Mouse (Mus musculus): ENCODE data around the gene Pcnx2. TPM values are rescaled to one million over a fixed set of nuclear protein-coding genes. Genes with fewer than 3 reads are reported as not detected.
A peak's percentile ranks its signal among the peaks of the same experiment; 100 is the strongest.

Gene Pcnx2
- polyA plus RNA-seq, 1 experiment from 2014 or later: 7.5 TPM

GRCm38 (mm10) chr8:125920281-125920680, 22.2 kb upstream of the Pcnx2 start:
- Histone ChIP-seq H3K9ac (replicated peaks; ENCODE audit: low read depth, low read length) (no peak overlapping the region), H3K27ac (ENCODE audit: low read depth, low read length) (no peak overlapping the region), H3K4me2 (ENCODE audit: low read depth, low read length) (no peak overlapping the region), H3K4me3 (ENCODE audit: low read depth, low read length) (no peak overlapping the region), H3K9me3 (ENCODE audit: control insufficient read depth, low read length) (no peaks in the 10 kb centered on the region), H3K4me1 (ENCODE audit: control insufficient read depth, insufficient read depth, low read length) (no peaks in the 10 kb centered on the region), H3K36me3 (ENCODE audit: control insufficient read depth, insufficient read depth, low read length) (no peaks in the 10 kb centered on the region), H3K27me3 (ENCODE audit: control insufficient read depth, insufficient read depth, low read length) (no peaks in the 10 kb centered on the region; the same call in 1 of the 2 replicates)
- ATAC-seq (ENCODE audit: low read depth): 0 out of 2 replicates have a peak, but pooled peaks have one; percentile 11
- 74% methylated on average over 10 of the region's 10 CpGs for WGBS

GRCm38 (mm10) chr8:125919560-125919959, 21.4 kb upstream of the Pcnx2 start:
- no peak overlapping the region for H3K9ac ChIP-seq (replicated peaks; ENCODE audit: low read depth, low read length)
- H3K27ac ChIP-seq (ENCODE audit: low read depth, low read length): no peak overlapping the region
- no peaks in the 10 kb centered on the region; the same call in 1 of the 2 replicates for H3K27me3 ChIP-seq (ENCODE audit: control insufficient read depth, insufficient read depth, low read length)
- H3K4me3 ChIP-seq (ENCODE audit: low read depth, low read length): no peak overlapping the region
- no peaks in the 10 kb centered on the region for H3K4me1 ChIP-seq (ENCODE audit: control insufficient read depth, insufficient read depth, low read length)
- no peak for ATAC-seq (ENCODE audit: low read depth)
- no peaks in the 10 kb centered on the region for H3K9me3 ChIP-seq (ENCODE audit: control insufficient read depth, low read length)
- no peaks in the 10 kb centered on the region for H3K36me3 ChIP-seq (ENCODE audit: control insufficient read depth, insufficient read depth, low read length)
- no peak overlapping the region for H3K4me2 ChIP-seq (ENCODE audit: low read depth, low read length)
- 21% methylated on average over 8 of the region's 8 CpGs for WGBS

- H3K9ac ChIP-seq (replicated peaks; ENCODE audit: low read depth, low read length): no peak overlapping the region
- 64% methylated on average over 2 of the region's 2 CpGs for WGBS
- H3K4me2 ChIP-seq (ENCODE audit: low read depth, low read length): no peak overlapping the region
- no peaks in the 10 kb centered on the region for H3K9me3 ChIP-seq (ENCODE audit: control insufficient read depth, low read length)
- H3K36me3 ChIP-seq (ENCODE audit: control insufficient read depth, insufficient read depth, low read length): no peaks in the 10 kb centered on the region
- H3K27me3 ChIP-seq (ENCODE audit: control insufficient read depth, insufficient read depth, low read length): no peaks in the 10 kb centered on the region; the same call in 1 of the 2 replicates
- no peak overlapping the region for H3K27ac ChIP-seq (ENCODE audit: low read depth, low read length)
- no peak for ATAC-seq (ENCODE audit: low read depth)
- H3K4me1 ChIP-seq (ENCODE audit: control insufficient read depth, insufficient read depth, low read length): no peaks in the 10 kb centered on the region
- H3K4me3 ChIP-seq (ENCODE audit: low read depth, low read length): no peak overlapping the region
Measured at GRCm38 (mm10) chr8:125918719-125919118, 20.6 kb upstream of the Pcnx2 start.

- H3K4me2 ChIP-seq (ENCODE audit: low read depth, low read length): no peak overlapping the region
- 43% methylated on average over 10 of the region's 10 CpGs for WGBS
- no peaks in the 10 kb centered on the region for H3K4me1 ChIP-seq (ENCODE audit: control insufficient read depth, insufficient read depth, low read length)
- H3K36me3 ChIP-seq (ENCODE audit: control insufficient read depth, insufficient read depth, low read length): no peaks in the 10 kb centered on the region
- H3K9ac ChIP-seq (replicated peaks; ENCODE audit: low read depth, low read length): no peak overlapping the region
- ATAC-seq (ENCODE audit: low read depth): no peak
- H3K9me3 ChIP-seq (ENCODE audit: control insufficient read depth, low read length): no peaks in the 10 kb centered on the region
- H3K27me3 ChIP-seq (ENCODE audit: control insufficient read depth, insufficient read depth, low read length): peaks cover 6% of the 10 kb centered on the region
- H3K4me3 ChIP-seq (ENCODE audit: low read depth, low read length): no peak overlapping the region
- H3K27ac ChIP-seq (ENCODE audit: low read depth, low read length): no peak overlapping the region
Measured at GRCm38 (mm10) chr8:125917013-125917412, 18.9 kb upstream of the Pcnx2 start.

GRCm38 (mm10) chr8:125914386-125914785, 16.3 kb upstream of the Pcnx2 start:
- peaks cover 7% of the 10 kb centered on the region; the same call in 1 of the 2 replicates for H3K4me1 ChIP-seq (ENCODE audit: control insufficient read depth, insufficient read depth, low read length)
- H3K27ac ChIP-seq (ENCODE audit: low read depth, low read length): no peak overlapping the region
- 73% methylated on average over 9 of the region's 9 CpGs for WGBS
- peaks cover 32% of the 10 kb centered on the region for H3K27me3 ChIP-seq (ENCODE audit: control insufficient read depth, insufficient read depth, low read length)
- ATAC-seq (ENCODE audit: low read depth): no peak
- no peaks in the 10 kb centered on the region for H3K36me3 ChIP-seq (ENCODE audit: control insufficient read depth, insufficient read depth, low read length)
- H3K4me3 ChIP-seq (ENCODE audit: low read depth, low read length): no peak overlapping the region
- no peaks in the 10 kb centered on the region for H3K9me3 ChIP-seq (ENCODE audit: control insufficient read depth, low read length)
- no peak overlapping the region for H3K4me2 ChIP-seq (ENCODE audit: low read depth, low read length)
- H3K9ac ChIP-seq (replicated peaks; ENCODE audit: low read depth, low read length): no peak overlapping the region

GRCm38 (mm10) chr8:125913206-125913605, 15.1 kb upstream of the Pcnx2 start:
- Histone ChIP-seq H3K27me3 (ENCODE audit: control insufficient read depth, insufficient read depth, low read length) (peaks cover 36% of the 10 kb centered on the region), H3K4me1 (ENCODE audit: control insufficient read depth, insufficient read depth, low read length) (peaks cover 7% of the 10 kb centered on the region; the same call in 1 of the 2 replicates), H3K36me3 (ENCODE audit: control insufficient read depth, insufficient read depth, low read length) (no peaks in the 10 kb centered on the region), H3K9me3 (ENCODE audit: control insufficient read depth, low read length) (no peaks in the 10 kb centered on the region), H3K4me3 (ENCODE audit: low read depth, low read length) (no peak overlapping the region), H3K9ac (replicated peaks; ENCODE audit: low read depth, low read length) (no peak overlapping the region), H3K27ac (ENCODE audit: low read depth, low read length) (no peak overlapping the region), H3K4me2 (ENCODE audit: low read depth, low read length) (no peak overlapping the region)
- no peak for ATAC-seq (ENCODE audit: low read depth)
- 82% methylated on average over 4 of the region's 4 CpGs for WGBS

- WGBS: 2% methylated on average over 31 of the region's 31 CpGs
- Histone ChIP-seq H3K27me3 (ENCODE audit: control insufficient read depth, insufficient read depth, low read length) (peaks cover 39% of the 10 kb centered on the region), H3K4me3 (ENCODE audit: low read depth, low read length) (peak overlapping the region; percentile 50), H3K36me3 (ENCODE audit: control insufficient read depth, insufficient read depth, low read length) (no peaks in the 10 kb centered on the region), H3K27ac (ENCODE audit: low read depth, low read length) (no peak overlapping the region), H3K4me2 (ENCODE audit: low read depth, low read length) (peak overlapping the region; percentile 74), H3K9ac (replicated peaks; ENCODE audit: low read depth, low read length) (peak overlapping the region; percentile 34), H3K4me1 (ENCODE audit: control insufficient read depth, insufficient read depth, low read length) (peaks cover 7% of the 10 kb centered on the region; the same call in 1 of the 2 replicates), H3K9me3 (ENCODE audit: control insufficient read depth, low read length) (no peaks in the 10 kb centered on the region)
- ATAC-seq (ENCODE audit: low read depth): peak; percentile 45; the same call in 1 of the 2 replicates
Measured at GRCm38 (mm10) chr8:125911229-125911580, 13.1 kb upstream of the Pcnx2 start.

GRCm38 (mm10) chr8:125910365-125911228, 12.5 kb upstream of the Pcnx2 start, which contains the start of gene Map3k21:
Gene Map3k21 (plus strand): TSS chr8:125910450.
- Histone ChIP-seq H3K4me2 (ENCODE audit: low read depth, low read length) (peak within 1 kb of the TSS; percentile 74), H3K4me1 (ENCODE audit: control insufficient read depth, insufficient read depth, low read length) (peaks cover 7% of the 10 kb centered on the region; the same call in 1 of the 2 replicates), H3K9ac (replicated peaks; ENCODE audit: low read depth, low read length) (peak within 1 kb of the TSS; percentile 34), H3K27ac (ENCODE audit: low read depth, low read length) (no peak within 1 kb of the TSS), H3K4me3 (ENCODE audit: low read depth, low read length) (peak within 1 kb of the TSS; percentile 50), H3K27me3 (ENCODE audit: control insufficient read depth, insufficient read depth, low read length) (peaks cover 39% of the 10 kb centered on the region), H3K9me3 (ENCODE audit: control insufficient read depth, low read length) (no peaks in the 10 kb centered on the region), H3K36me3 (ENCODE audit: control insufficient read depth, insufficient read depth, low read length) (no peaks in the 10 kb centered on the region)
- peak; percentile 67; the same call in 1 of the 2 replicates for ATAC-seq (ENCODE audit: low read depth)
- under 1% methylated on average over 91 of the region's 93 CpGs for WGBS

Data from neural tube, embryonic 14.5 days (tissue).